Mouse (Mus musculus) stomach, postnatal 0 days (tissue): ENCODE data around the gene Fance.
A peak's percentile ranks its signal among the peaks of the same experiment; 100 is the strongest.

Experiments
- CTCF ChIP-seq: IDR thresholded peaks from 2 replicates; pipeline ENCODE4 v1.5.1; 2016; ENCODE audit warnings: antibody characterized with exemption, low read depth, mild to moderate bottlenecking, moderate library complexity
- EP300 ChIP-seq: optimal IDR thresholded peaks from 2 replicates; pipeline ENCODE3; 2016; ENCODE audit warnings: antibody characterized with exemption

- TF ChIP-seq CTCF: peak; percentile 58
- TF ChIP-seq EP300: no peak
Observed at GRCm38 (mm10) chr17:28332113-28332914, 19.0 kb downstream of the Fance start.
